Mouse (Mus musculus) kidney, adult 18-20 months (tissue): Measurements from ENCODE around the gene Hcls1.
A peak's percentile ranks its signal among the peaks of the same experiment; 100 is the strongest.

Experiments used
- DNase-seq: peaks from one replicate; pipeline ENCODE4 v3.0.0; 2021

Gene Hcls1

DNA sequence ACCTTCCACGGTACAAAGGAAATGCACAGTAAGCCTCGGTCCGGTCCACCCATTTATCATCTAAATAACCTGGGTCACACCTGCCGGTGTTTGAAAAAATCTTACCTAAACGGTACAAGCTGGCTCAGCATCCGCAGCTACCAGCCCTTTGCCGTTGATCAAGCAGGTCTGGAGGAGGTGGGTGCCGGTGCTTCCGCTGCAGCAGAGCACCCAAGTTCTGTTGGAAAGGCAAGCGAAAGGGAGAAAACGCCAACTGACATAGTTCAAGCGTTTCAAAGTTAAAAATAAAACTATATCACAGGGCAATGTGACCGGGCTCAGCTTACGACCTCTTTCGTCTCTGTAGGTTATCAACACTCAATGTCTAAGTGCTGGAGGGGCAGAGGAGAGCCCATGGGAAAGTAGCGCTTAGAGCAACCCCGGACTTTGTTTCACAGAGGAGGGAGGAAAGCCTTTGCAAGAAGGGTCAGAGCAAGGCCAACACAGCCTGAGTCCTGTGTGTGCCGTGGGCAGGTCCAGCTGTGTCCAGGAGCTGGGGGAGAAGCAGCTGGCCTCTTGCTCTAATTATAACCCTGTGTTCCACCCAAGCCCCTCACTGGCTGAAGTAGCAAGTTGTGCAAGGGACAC lies 55.3 kb downstream of the Hcls1 start, which contains the start of gene Fbxo40:
TSS of gene Fbxo40 (minus strand) at position 469 of the 627 bp plus-strand sequence.
- DNase-seq = peak; percentile 47

DNA sequence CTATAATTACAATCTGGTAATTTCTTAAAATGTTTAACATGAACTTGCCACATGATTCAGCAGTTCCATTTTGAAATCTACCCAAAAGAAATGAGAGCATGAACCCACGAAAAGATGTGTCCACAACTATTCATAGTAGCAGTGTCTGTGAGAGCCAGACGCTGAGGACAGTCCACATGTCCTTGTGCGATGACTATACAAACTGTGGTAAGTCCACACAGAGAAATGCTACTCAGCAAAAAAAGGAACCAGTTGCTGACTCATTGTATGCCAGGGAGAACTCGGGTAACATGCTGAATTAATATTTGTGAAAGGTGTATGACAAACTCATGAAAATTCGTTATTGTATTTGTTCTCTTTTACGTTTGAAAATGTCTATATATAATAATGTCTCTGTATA lies 62.9 kb downstream of the Hcls1 start:
- DNase-seq = no peak

DNA sequence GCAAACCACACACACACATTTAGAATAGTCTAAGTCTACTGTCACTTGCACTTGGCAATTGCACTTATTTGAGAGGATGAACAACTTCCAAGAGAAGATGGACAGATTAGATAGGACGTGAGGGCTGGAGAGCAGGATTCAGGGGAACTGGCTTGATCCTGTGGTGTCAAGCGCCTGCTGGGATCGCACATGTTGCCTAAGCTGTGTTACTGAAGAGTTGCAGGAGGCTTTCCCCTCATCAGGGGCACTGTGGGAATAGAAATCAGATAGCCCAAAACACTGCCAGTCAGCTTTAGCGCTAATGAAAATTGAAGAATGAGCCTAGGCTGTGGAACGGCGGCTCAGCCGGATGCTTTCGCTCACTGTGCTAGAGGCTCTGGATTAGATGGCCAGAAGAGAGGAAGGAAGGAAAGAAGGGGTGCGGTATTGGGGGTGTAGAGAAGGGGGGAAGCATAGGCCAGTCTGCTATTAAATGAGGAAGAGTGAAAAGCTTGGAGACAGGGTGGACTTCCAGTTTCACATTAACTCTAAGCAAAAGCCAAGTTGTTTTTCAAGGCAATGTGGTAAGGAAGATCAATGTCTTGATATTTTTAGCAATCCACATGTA lies 64.7 kb downstream of the Hcls1 start:
- no peak for DNase-seq

DNA sequence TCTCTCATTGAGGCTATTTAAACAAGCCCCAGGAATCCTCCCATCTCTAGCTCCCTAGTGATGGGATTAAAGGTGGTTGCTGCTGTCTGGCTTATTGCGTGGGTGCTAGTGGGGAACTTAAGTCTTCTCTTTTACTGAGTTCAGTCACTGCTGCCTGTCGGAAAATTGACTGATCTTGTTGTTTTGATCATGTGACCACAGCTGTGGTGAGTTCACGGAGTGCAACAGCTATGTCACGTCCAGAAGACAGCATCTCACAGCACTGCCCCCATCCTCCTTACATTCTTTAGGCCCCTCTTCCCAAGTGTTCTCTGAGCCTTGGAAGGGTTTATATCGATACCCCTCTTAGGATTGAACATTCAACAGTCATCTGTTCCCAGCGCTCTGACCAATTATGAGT lies 74.5 kb downstream of the Hcls1 start:
- DNase-seq = no peak

DNA sequence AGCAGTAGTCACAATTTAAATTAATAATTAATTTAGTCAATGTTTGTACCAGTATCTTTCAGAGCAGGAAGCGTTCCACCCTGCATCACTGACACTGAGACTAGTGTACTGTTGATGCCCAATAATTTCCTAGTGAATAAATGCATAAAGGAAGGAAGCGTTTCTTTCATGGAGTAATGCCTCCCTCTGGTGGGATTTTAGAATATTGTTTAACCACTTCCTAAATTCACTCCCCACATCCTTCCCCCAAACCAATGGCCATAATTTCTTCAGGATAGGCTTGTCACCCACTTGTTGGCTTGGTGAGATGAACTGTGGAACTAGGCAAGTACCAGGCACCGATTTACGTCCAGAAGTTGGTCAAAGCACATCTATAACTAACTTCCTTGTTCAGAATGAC lies 75.6 kb downstream of the Hcls1 start:
- peak; percentile 31 for DNase-seq

DNA sequence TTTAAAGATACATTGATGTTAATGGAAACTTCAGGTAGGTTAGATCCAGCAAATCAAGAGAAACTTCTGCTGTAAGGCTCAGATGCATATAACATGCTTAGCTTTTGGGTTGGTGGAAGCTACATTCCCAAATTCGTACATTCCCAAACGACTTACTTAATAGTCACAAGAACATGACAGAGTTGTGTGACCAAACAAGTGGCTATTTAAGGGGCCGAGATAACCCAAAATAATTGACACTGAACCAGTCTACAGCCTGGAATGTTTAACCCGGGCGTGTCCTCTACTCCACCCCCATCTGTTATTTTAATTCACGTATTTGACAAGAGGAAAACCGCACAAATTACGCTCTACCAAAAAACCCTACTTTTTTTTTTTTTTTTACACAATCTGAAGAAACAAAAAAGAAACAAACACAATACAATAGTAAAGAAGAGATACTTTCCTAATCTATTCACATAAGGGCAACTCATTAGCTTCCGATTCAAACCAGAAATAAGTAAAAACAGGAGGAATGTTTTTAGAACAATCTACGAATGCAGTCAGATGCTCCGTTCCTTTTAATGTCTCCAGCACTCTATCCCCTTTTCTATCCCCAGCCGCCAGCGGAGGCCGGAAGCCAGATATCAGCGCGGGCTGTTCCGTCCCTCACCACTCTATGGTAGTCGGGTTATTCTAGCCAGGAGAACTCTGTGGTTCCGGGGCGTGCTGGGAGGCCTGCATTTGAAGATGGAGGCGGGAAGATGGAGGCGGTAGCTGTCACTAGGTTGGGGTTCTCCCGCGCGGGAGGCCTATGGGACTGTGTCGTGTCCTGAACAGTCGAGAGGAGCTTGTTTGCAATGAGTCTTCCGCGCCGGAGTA lies 76.5 kb downstream of the Hcls1 start, which contains the start of gene Polq:
TSS of gene Polq (plus strand) at position 726 of the 861 bp plus-strand sequence.
- peak; percentile 88 for DNase-seq

DNA sequence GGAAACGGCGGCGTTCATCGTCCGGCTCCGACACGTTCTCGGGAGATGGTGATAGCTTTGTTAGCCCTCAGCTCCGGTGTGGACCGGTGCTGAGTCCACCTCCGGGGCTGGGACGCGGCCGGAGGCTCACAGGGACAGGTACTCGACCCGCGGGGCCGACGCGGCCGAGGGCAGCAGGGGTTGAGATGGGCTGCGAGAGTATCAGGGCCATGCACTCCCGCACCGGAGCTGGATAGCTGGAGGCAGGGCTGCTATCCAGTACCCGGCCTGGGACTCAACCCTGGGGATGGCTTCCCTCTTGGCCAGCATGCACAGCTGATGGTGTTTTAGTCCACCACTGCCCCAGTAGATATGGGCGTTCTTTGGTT lies 77.1 kb downstream of the Hcls1 start:
- DNase-seq = no peak

DNA sequence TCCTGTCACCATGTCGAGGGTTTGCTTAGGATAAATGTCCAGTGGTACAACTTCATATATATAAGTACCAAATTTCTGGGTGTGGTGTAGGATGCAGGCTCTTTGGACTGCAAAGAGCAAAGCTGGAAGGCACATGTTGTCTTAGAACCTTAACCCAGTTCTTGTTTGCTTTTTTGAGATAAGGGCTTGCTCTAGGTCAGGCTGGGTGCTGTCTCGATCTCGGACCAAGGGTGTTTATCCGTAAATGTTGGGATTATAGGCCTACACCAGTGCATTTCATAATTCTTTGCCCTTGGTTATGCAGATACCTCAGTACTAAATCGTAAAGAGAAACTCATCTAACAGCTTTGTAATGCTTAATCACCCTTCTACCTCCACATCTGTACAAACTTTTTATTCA lies 77.6 kb downstream of the Hcls1 start:
- DNase-seq = no peak
